Mouse (Mus musculus): ENCODE data around the gene Klhdc3. TPM values are rescaled to one million over a fixed set of nuclear protein-coding genes. Genes with fewer than 3 reads are reported as not detected.

Gene Klhdc3
- polyA plus RNA-seq (2015; fragmentation: Nextera tagmentation; extraction: Ambion mirVana), result 117 and 122 TPM in 2 replicates

DNA sequence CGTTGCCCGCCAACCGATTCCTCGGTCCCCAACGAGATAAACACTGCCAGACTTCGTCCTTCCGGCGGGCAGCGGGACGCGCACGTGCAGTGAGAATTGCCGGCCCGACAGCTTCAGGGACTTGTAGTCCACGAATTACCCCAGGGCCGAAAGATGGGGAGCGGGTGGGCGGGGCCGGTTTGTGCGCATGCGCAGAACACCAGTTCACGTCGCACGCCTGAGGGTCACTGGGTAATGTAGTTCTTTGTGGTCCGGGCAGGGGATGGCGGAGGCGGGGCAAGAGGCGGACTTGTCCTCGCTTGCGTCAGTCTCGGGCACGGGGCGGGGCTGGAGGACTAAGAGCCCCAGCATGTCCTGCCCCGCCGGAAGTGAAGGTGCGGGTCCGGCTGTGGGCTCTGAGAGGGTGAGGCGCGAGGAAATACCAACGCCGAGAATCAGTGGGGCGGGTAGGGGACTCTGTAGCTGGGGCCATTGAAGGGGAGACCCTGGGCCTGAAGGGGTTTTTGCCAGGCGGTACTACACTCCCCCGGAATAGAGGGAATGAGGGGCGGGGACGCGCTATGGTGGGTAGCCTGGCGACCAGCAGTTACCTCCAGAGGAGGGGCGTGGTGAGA, at the start of gene Klhdc3:
TSS of gene Klhdc3 (minus strand) at position 155 of the 614 bp plus-strand sequence.
- WGBS, result under 1% methylated on average over 49 of the region's 49 CpGs
- peak; percentile 98 for ATAC-seq (ENCODE audit: borderline replicate concordance, extremely low read depth, low FRiP score, low TSS enrichment)
- H3K4me3 ChIP-seq, result peak within 1 kb of the TSS; percentile 60
- H3K9ac ChIP-seq, result peak within 1 kb of the TSS; percentile 60
- peaks cover 54% of the 10 kb centered on the region for H3K36me3 ChIP-seq
- peaks cover 26% of the 10 kb centered on the region for H3K4me1 ChIP-seq
- no peaks in the 10 kb centered on the region for H3K27me3 ChIP-seq
- H3K4me2 ChIP-seq, result peak within 1 kb of the TSS; percentile 81
- H3K9me3 ChIP-seq, result no peaks in the 10 kb centered on the region
- H3K27ac ChIP-seq, result peak within 1 kb of the TSS; percentile 88

DNA sequence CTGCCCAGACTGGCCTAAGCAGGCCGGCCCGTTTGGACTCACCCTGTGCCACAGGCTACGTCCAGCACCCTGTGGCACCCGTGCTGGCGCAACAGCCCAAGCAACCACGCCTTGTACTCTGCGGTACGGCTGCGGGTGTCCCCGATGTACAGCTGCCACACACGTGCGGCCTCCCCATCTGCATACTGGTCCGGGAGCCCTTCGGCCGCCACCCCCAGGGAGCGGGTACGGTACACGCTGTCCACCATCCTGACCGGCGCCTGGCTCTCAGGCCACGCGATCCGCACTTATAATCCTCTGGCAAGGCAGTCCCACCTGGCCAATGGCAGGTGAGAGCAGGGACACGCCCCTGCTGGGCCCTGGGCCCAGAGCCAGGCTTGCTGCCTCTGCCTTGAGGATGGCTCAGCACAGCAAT, 48.2 kb upstream of the Klhdc3 start, which contains the start of gene Gnmt:
TSS of gene Gnmt (minus strand) at position 265 of the 415 bp plus-strand sequence.
- Histone ChIP-seq H3K4me1 (peaks cover 7% of the 10 kb centered on the region; the same call in 1 of the 2 replicates), H3K27me3 (peaks cover 18% of the 10 kb centered on the region), H3K4me2 (peak within 1 kb of the TSS; percentile 56), H3K4me3 (peak within 1 kb of the TSS; percentile 24), H3K27ac (no peak within 1 kb of the TSS), H3K36me3 (peaks cover 11% of the 10 kb centered on the region; the same call in 1 of the 2 replicates), H3K9ac (peak within 1 kb of the TSS; percentile 2; the same call in 1 of the 2 replicates), H3K9me3 (no peaks in the 10 kb centered on the region)
- 17% methylated on average over 24 of the region's 24 CpGs for WGBS
- no peak for ATAC-seq (ENCODE audit: borderline replicate concordance, extremely low read depth, low FRiP score, low TSS enrichment)

DNA sequence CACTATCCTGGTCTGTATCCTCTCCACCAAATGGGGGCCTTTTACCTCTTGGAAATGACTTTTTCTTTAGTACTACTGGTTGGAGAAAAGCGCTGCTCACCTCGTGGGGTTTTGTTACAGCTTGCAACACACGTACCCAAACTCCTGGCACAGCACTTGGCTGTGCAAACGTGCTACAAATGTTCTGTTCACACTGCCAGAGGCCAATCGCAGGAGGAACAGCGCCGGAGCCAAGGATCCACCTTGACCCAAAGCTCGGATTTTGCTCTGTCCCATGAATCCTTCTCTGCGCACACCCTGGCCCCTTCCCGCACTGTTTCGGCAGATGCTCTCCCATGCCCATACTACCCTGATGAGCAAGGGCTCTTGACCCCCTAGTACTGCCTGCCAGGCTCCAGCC, 47.8 kb upstream of the Klhdc3 start:
- Histone ChIP-seq H3K27me3 (peaks cover 18% of the 10 kb centered on the region), H3K9ac (peak overlapping the region; percentile 2; the same call in 1 of the 2 replicates), H3K27ac (no peak overlapping the region), H3K4me3 (peak overlapping the region; percentile 24), H3K36me3 (peaks cover 14% of the 10 kb centered on the region; the same call in 1 of the 2 replicates), H3K4me1 (peaks cover 7% of the 10 kb centered on the region; the same call in 1 of the 2 replicates), H3K4me2 (peak overlapping the region; percentile 56), H3K9me3 (no peaks in the 10 kb centered on the region)
- 40% methylated on average over 11 of the region's 11 CpGs for WGBS
- ATAC-seq (ENCODE audit: borderline replicate concordance, extremely low read depth, low FRiP score, low TSS enrichment), result no peak

DNA sequence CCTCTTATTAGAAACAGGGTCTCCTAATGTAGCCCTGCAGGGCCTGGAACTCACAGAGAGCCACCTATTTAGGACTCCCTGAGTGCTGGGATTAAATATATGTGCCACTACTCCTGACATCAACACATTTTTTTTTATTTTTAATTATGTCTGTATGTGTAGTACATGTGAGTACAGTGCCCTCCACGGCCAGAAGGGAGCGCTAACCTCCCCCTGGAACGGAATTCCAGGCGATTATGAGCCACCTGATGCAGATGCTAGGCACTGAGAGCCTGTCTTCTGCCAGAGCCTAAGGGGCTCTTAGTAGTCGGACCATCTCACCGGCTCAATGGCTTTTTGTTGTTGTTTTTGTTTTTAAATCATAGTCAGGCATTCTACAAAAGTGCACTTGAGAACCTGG, 47.3 kb upstream of the Klhdc3 start:
- H3K9me3 ChIP-seq, result no peaks in the 10 kb centered on the region
- no peak overlapping the region for H3K27ac ChIP-seq
- H3K4me3 ChIP-seq, result no peak overlapping the region
- H3K27me3 ChIP-seq, result peaks cover 18% of the 10 kb centered on the region
- peaks cover 7% of the 10 kb centered on the region; the same call in 1 of the 2 replicates for H3K4me1 ChIP-seq
- 29% methylated on average over 6 of the region's 6 CpGs for WGBS
- no peak overlapping the region for H3K4me2 ChIP-seq
- H3K36me3 ChIP-seq, result peaks cover 19% of the 10 kb centered on the region; the same call in 1 of the 2 replicates
- H3K9ac ChIP-seq, result no peak overlapping the region
- ATAC-seq (ENCODE audit: borderline replicate concordance, extremely low read depth, low FRiP score, low TSS enrichment), result no peak

DNA sequence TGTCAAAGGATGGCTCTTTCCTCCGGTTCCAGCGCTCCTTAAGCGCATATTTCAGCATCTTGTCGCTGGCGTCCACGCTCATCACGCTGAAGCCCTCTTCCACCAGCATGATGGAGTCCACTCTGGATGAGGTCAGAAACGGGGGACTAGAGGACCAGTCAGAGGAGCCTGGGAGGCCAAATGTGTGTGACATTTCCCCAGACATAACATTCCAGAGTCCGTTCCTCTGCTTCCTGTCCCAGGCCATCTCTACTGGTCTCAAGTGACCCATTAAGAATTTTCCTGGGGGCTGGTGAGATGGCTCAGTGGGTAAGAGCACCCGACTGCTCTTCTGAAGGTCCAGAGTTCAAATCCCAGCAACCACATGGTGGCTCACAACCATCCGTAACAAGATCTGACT, 46.6 kb upstream of the Klhdc3 start:
- H3K4me1 ChIP-seq, result peaks cover 7% of the 10 kb centered on the region; the same call in 1 of the 2 replicates
- H3K27me3 ChIP-seq, result peaks cover 18% of the 10 kb centered on the region
- no peaks in the 10 kb centered on the region for H3K9me3 ChIP-seq
- H3K27ac ChIP-seq, result no peak overlapping the region
- H3K4me3 ChIP-seq, result no peak overlapping the region
- H3K9ac ChIP-seq, result no peak overlapping the region
- 86% methylated on average over 11 of the region's 11 CpGs for WGBS
- peaks cover 21% of the 10 kb centered on the region; the same call in 1 of the 2 replicates for H3K36me3 ChIP-seq
- ATAC-seq (ENCODE audit: borderline replicate concordance, extremely low read depth, low FRiP score, low TSS enrichment), result no peak
- no peak overlapping the region for H3K4me2 ChIP-seq

DNA sequence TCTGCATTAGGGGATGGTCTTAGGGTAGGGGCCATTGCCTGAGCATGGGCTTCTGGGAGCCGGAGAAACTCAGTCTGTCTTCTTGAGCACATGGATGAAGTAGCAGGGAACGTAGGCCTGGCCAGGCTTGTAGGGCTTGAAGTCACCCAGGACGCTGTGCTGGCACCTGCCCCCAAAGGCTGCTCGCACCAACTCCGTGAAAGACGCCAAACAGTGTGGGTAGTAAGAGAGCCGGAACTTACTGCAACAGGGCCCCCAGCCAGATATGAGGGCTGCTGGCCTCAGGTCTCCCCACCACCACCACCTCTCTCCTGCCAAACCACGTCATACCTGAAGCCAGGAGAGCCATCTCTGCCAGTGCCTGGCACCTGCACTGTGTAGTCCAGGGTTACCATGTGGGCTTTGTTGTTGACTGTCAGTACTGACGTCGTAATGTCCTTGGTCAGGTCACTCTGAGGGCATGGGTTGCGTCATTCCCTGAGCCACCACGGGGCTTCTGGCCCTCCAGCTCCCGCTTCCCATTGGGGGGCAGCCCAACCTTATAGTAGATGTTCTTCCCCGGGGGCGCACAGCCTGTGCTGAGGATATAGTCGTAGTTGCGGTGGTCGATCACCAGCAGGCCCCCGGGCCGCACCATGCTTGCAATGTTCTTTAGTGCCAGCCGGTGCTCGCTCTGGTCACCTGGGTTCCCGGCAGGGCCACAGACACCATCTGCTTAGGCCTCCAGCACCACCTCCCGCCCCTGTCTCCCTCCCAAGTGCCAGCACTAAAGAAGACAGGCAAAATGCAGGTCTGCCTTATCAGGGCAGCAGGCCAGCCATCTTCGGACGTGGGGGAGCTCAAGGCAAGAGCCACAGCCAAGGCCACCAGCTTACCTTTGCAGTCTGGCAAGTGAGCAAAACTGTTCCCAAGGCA, 45.3 kb upstream of the Klhdc3 start:
- no peak overlapping the region for H3K9ac ChIP-seq
- H3K9me3 ChIP-seq, result no peaks in the 10 kb centered on the region
- 88% methylated on average over 26 of the region's 26 CpGs for WGBS
- no peak overlapping the region for H3K27ac ChIP-seq
- no peak overlapping the region for H3K4me3 ChIP-seq
- no peak for ATAC-seq (ENCODE audit: borderline replicate concordance, extremely low read depth, low FRiP score, low TSS enrichment)
- H3K4me2 ChIP-seq, result no peak overlapping the region
- peaks cover 18% of the 10 kb centered on the region for H3K27me3 ChIP-seq
- H3K4me1 ChIP-seq, result peaks cover 7% of the 10 kb centered on the region; the same call in 1 of the 2 replicates
- peaks cover 28% of the 10 kb centered on the region; the same call in 1 of the 2 replicates for H3K36me3 ChIP-seq

DNA sequence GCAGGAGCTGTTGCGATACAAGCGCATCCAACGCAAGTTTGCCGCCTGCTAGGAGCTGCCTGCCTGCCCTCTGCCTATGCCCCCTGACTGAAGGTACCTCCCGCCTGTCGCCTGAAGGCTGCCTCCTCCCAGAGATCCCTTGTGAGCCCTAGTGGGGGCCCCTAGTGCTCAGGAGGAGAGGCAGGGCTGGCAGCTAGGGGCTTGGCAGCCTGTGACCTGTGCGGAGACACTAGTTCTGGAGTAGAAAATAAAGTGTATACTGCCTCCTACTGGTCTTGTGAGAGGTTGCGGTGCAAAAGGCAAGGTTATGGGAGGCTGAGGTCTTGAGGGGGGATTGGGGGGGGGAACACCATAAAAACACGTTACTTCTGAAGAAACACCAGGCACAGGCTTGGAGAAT, 44.6 kb upstream of the Klhdc3 start:
- H3K36me3 ChIP-seq, result peaks cover 28% of the 10 kb centered on the region
- H3K4me3 ChIP-seq, result no peak overlapping the region

DNA sequence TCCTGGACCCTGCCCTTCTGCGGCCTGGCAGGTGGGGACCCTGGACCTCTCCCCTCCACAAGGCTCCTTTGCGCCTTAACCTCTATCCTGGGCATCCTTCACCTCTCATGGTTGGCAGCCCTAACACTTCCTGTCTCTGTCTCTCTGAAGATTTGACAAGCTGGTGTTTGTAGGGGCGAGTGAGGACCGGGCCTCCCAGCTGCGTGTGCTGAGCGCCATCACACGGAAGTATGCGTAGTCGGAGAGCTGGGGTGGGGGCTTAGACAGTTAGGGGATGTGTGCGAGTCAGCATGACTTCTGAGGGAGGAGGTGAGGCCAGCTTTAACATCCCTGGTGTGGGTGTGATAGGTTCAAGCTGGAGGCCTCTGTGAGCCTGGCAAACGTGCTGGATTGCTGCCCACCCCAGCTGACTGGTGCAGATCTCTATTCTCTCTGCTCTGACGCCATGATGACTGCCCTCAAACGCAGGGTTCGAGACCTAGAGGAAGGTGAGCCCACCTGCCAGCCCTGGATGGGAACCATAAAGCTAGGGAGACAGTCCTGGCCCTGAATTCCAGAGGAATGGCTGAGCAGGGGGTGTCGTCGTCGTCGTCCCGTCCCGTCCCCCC, 43.9 kb upstream of the Klhdc3 start:
- Histone ChIP-seq H3K4me2 (no peak overlapping the region), H3K4me3 (no peak overlapping the region), H3K27ac (no peak overlapping the region), H3K4me1 (peaks cover 7% of the 10 kb centered on the region; the same call in 1 of the 2 replicates), H3K27me3 (peaks cover 16% of the 10 kb centered on the region), H3K9me3 (no peaks in the 10 kb centered on the region), H3K36me3 (peaks cover 28% of the 10 kb centered on the region), H3K9ac (no peak overlapping the region)
- ATAC-seq (ENCODE audit: borderline replicate concordance, extremely low read depth, low FRiP score, low TSS enrichment), result no peak
- WGBS, result 67% methylated on average over 19 of the region's 20 CpGs

More for the DNA sequence above, 44.6 kb upstream of the Klhdc3 start:
- ATAC-seq (ENCODE audit: borderline replicate concordance, extremely low read depth, low FRiP score, low TSS enrichment), result no peak
- Histone ChIP-seq H3K9ac (no peak overlapping the region), H3K27me3 (peaks cover 18% of the 10 kb centered on the region), H3K4me1 (peaks cover 7% of the 10 kb centered on the region; the same call in 1 of the 2 replicates), H3K4me2 (no peak overlapping the region), H3K9me3 (no peaks in the 10 kb centered on the region), H3K27ac (no peak overlapping the region)
- 48% methylated on average over 9 of the region's 9 CpGs for WGBS

DNA sequence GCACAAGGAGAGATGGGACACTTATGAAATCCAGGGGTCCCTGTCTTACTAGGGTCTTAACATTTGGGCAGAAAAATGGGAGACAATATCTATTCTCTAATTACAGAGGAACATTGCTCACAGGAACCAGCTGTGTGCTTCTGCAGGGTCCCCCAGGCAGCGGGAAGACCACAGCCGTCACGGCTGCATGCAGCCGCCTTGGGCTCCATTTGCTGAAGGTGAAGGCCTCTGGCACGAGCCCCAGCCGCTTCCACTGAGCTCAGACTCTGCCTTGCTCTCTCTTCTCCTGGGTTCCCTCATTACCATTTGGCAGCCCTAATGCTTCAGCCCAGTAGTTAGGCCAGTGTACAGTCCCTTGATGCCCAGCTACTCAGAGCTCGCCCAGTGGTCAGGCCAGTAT, 40.4 kb upstream of the Klhdc3 start:
- Histone ChIP-seq H3K4me3 (no peak overlapping the region), H3K4me1 (no peaks in the 10 kb centered on the region), H3K9me3 (no peaks in the 10 kb centered on the region), H3K4me2 (no peak overlapping the region), H3K36me3 (peaks cover 38% of the 10 kb centered on the region), H3K27ac (no peak overlapping the region), H3K27me3 (no peaks in the 10 kb centered on the region), H3K9ac (no peak overlapping the region)
- WGBS, result 80% methylated on average over 7 of the region's 7 CpGs
- ATAC-seq (ENCODE audit: borderline replicate concordance, extremely low read depth, low FRiP score, low TSS enrichment), result no peak

DNA sequence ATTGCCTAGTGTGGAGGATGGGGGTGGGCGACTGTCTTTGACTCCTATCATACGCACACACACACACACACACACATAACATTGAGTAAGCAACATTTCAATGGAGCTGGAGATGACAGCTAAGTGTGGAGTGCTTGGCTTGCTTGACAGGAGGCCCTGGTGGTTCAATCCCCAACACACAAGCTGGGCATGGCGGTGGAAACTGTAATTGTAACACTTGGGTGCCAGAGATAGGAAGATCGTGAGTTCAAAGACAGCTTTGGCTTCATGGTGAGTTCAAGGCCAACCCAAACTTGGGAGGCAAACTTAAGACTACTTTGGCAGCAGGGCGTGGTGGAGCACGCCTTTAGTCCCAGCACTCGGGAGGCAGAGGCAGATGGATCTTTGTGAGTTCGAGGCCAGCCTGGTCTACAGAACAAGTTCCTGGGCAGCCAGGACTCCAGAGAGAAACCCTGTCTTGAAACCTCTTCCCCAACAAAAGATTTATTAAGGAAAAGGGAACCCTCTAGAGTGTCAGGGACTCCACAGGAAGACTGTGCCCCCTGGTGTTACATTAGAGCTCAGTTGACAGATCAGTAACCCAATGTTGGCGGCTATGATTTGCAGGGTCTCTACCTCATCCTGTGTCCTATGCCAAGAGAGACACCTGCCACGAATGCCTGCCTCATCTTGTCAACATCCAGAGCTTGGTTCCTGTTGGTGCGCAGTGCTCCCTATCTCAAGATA, 34.2 kb upstream of the Klhdc3 start:
- no peaks in the 10 kb centered on the region for H3K27me3 ChIP-seq
- H3K9me3 ChIP-seq, result no peaks in the 10 kb centered on the region
- H3K4me3 ChIP-seq, result no peak overlapping the region
- ATAC-seq (ENCODE audit: borderline replicate concordance, extremely low read depth, low FRiP score, low TSS enrichment), result no peak
- no peak overlapping the region for H3K4me2 ChIP-seq
- no peak overlapping the region for H3K9ac ChIP-seq
- peaks cover 14% of the 10 kb centered on the region for H3K4me1 ChIP-seq
- peaks cover 36% of the 10 kb centered on the region for H3K36me3 ChIP-seq
- no peak overlapping the region for H3K27ac ChIP-seq
- WGBS, result 89% methylated on average over 11 of the region's 11 CpGs

DNA sequence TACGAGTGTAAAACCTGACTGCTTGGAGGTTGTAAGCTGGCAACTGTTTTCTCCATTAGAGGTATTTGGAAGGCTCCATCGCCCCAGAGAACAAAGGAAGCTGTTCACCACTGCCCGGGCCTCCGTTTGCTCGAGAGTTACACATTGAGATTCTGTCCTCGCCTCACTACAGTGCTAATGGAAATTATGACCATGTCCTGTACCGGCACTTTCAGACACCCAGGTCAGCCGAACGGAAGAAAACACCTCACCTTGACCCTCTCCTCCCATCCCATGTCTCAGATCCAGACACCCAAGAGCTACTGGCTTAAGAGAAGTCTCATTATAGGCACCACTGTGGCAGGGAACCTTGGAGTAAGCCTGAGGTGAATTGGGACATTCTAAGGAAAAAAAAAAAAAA, 33.1 kb upstream of the Klhdc3 start:
- Histone ChIP-seq H3K4me1 (peaks cover 14% of the 10 kb centered on the region), H3K9ac (no peak overlapping the region), H3K4me3 (no peak overlapping the region), H3K36me3 (peaks cover 36% of the 10 kb centered on the region), H3K4me2 (no peak overlapping the region), H3K27ac (no peak overlapping the region), H3K9me3 (no peaks in the 10 kb centered on the region), H3K27me3 (no peaks in the 10 kb centered on the region)
- WGBS, result 86% methylated on average over 9 of the region's 9 CpGs
- no peak for ATAC-seq (ENCODE audit: borderline replicate concordance, extremely low read depth, low FRiP score, low TSS enrichment)

Measured in lung, embryonic 15.5 days (tissue).